Mouse (Mus musculus): ENCODE data around the gene Ssr2.

GRCm38 (mm10) chr3:88607065-88607757, 31.5 kb downstream of the Ssr2 start:
- TF ChIP-seq CTCF (IDR thresholded peaks at IDR 0.05; ENCODE audit: control insufficient read depth, insufficient read depth, low read length) = peak; percentile 98
- no peak for TF ChIP-seq POLR2A (IDR thresholded peaks at IDR 0.05; ENCODE audit: borderline replicate concordance, control insufficient read depth, low read depth, low read length)

All from bone marrow, adult 2 months (tissue).